Mouse (Mus musculus): ENCODE results near the gene Afmid.
"Not testable (repeated sequence)": the region's sequence is repeated elsewhere in the genome, so short reads cannot be mapped to it uniquely, and the experiment has no call there.

Gene Afmid

GRCm38 (mm10) chr11:117794035-117794551 lies 31.6 kb upstream of the Afmid start:
- no peak for DNase-seq (ENCODE audit: low spot score in 2 of 2)

- DNase-seq (ENCODE audit: low spot score in 2 of 2) = no peak
Observed at GRCm38 (mm10) chr11:117796954-117797353, 28.8 kb upstream of the Afmid start.

DNA sequence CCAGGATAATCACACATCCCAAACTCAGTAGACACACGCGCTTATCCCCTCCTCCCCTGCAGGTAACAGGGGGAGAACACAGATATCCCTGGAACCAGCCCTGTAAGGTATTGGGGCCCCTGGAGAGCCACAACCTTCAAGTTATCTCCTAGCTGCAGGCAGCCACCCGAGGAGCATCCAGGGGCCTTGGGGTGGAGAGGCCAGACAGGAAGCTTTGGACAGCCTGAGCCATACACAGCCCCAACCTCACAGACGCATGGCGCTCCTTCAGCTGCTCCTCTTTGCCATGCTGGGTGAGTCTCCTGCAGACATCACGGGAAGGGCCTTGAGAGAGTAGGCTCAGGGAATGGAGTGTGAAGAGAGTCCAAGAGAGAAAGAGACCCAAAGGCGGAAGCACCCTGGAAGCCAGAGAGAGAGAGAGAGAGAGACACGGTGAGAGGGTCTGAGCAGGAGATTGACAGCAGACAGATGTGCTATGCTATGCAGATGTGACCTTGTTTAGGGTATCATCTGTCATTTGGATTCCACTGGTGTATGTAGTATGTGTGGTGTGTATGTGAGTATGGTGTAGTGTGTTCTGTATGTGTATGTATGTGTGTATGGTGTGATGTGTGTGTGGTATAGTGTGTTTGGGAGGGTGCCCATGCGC lies 28.1 kb upstream of the Afmid start, which contains the start of gene 6030468B19Rik:
6030468B19Rik (plus strand) TSS at position 150 of the 649 bp plus-strand sequence.
- DNase-seq (ENCODE audit: low spot score in 2 of 2) = no peak

DNA sequence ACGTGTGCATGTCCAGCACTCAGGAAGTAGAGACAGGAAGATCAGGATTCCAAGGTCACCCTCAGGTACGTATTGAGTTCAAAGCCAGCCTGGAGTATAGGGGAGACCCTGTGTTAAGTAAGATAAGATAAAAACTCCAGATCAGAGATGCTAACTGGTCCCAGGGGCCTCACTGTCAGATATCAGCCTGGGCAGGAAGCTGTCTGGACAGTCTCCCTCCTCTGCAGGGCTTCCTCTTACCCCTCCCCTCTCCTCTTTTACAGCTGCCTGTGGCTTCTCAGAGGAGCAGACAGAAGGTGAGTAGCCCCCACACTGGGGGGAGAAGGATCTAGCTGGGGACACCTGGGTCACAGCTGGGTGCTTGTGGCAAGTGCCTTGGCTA lies 27.6 kb upstream of the Afmid start:
- DNase-seq (ENCODE audit: low spot score in 2 of 2) = no peak

DNA sequence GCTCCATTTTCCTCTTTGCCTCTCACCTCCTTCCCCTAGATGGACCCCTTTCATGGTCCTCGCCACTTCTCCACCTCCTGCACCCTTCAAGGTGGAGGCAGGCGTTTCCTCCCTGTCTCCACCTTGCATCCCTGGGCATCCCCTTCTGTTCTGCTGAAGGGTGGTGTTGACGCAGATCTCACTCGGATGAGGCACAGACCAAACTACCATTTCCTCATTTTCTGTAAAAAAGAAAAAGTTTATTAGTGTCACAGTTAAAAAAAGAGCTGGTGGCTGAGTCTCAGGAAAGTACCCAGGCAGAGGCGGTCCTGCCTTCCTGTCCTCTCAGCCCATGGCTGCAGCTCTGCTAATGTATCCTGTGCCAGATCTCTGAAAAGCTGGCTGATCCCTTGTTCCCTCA lies 26.6 kb upstream of the Afmid start:
- no peak for DNase-seq (ENCODE audit: low spot score in 2 of 2)

DNA sequence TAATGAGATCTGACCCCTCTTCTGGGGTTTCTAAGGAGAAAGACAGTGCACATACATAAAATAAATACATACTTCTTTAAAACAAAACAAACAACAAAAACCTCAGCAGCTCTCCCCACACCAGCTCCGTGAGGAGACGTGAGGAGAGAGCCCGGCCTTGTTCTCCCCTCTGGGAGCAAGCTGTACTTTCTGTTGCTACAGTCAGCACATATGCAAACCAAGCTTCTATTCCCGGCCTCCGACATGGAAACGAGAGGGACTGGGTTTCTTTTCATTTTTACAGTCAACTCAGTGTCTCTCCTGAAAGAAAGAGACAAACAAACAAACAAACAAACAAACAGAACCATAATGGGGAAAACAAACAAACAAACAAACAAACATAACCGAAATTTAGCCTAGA lies 25.7 kb upstream of the Afmid start:
- DNase-seq (ENCODE audit: low spot score in 2 of 2) = no peak

- no peak for DNase-seq (ENCODE audit: low spot score in 2 of 2)
Observed at GRCm38 (mm10) chr11:117801650-117802049, 24.1 kb upstream of the Afmid start.

DNA sequence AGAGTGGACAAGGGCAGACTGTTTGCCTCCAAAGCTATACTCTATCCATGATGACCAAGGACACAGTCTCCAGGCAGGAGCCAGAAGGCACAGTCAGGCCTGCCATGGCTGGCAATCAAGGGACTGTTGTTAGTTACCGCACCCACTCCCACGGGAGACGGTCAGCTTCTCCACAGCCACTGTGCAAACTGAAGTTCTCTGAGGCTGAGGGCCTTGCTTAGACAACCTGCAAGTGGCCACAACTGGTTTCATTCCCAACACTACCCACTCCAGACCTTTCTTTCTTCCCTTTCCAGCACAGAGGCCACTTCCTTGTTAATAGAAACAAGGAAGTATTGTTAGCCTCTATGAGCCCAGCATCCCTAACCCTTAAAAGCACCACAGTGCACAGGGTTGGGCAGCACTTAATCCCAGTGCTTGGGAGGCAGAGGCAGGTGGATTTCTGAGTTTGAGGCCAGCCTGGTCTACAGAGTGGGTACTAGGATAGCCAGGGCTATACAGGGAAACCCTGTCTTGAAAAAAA lies 22.5 kb upstream of the Afmid start:
- DNase-seq (ENCODE audit: low spot score in 2 of 2) = no peak

- DNase-seq (ENCODE audit: low spot score in 2 of 2) = no peak
Observed at GRCm38 (mm10) chr11:117806781-117807180, 18.9 kb upstream of the Afmid start.

- no peak for DNase-seq (ENCODE audit: low spot score in 2 of 2)
Observed at GRCm38 (mm10) chr11:117809407-117810311, 16.1 kb upstream of the Afmid start, which contains the start of the genes Gm20708 and Syngr2. Gene Gm20708, plus strand, starts transcription at chr11:117809668. Gene Syngr2, plus strand, starts transcription at chr11:117809668.

DNA sequence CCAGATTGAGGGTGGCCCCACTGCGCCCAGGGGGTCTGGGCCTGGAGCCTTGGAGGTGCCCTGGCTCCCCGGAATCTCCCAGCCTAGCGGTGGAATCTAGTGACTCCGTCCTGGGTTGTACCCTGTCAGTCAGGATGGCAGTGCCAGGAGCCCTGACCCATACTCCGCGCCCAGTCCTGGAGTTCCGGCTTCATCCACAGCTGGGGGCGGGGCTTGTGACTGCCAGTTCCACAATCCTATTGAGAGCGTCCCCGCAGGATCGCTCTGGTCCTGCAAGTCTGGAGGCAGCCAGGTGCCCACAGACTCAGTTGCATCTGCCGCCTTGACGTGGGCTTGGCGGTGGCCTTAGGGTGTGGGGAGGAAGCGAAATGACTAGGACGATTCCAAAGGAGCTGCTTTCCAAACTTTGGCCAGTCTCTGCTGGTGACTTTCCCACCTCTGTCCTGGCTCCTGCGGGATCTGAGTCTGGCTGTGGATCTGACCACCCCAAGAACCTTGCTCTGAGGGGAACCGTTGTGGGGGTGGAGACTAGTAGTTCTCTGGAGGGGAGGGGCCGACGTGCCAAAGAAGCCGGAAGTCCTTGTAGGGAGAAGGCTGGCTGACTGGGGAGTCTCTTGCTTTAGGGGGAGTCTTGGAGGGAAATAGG lies 15.2 kb upstream of the Afmid start:
- peak in 1 of 2 experiments; percentile 70 for DNase-seq (ENCODE audit: low spot score in 2 of 2)

DNA sequence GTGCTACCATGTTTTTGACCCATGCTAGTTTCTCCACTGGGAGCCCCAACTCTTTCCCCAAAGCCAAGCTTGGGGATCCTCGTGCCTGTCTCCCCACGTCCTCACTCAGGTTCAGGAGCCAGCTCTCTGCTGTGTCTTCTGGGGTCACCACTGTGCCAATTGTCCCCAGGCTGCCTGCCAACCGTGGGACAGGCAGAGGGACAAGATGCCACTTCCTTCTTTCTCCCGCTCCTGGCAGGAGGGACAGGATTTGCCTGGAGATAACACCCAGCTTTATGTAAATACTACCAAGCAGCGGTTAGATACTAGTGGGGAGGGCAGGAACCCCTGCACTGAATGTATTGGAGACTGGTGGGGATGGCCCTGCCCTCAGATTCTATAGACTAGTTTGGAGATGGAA lies 11.9 kb upstream of the Afmid start:
- no peak for DNase-seq (ENCODE audit: low spot score in 2 of 2)

- no peak for DNase-seq (ENCODE audit: low spot score in 2 of 2)
Observed at GRCm38 (mm10) chr11:117814704-117815366, 10.9 kb upstream of the Afmid start.

GRCm38 (mm10) chr11:117815850-117816249 lies 9.9 kb upstream of the Afmid start:
- DNase-seq (ENCODE audit: low spot score in 2 of 2) = not testable (repeated sequence)

DNA sequence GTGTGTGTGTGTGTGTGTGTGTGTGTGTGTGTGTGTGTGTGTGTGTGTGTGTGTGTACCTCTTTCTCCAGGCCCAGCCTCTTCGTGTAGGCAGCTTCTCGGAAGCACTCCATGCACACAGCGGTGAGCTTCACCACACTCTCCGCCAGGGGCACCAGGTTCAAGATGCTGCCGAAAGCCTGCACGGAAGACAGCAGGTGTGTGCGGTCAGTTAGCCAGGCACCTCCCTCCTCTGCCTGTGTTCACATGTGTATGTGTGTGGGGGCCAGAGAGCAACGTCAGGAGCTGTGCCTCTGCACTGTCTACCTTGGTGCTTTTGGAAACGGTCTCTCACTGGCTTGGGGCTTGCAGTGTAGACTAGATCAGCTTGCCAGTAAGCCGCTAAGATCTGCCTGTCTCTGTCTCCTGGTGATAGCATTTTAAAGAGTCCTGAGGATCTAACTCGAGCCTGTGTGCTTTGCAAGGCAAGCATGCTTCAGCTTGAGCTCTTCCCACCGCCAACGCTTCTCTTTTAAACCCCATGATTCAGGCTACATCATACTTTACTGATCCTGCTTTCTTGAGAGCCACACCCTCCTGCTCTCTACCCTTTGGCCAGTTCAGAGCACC lies 9.2 kb upstream of the Afmid start:
- DNase-seq (ENCODE audit: low spot score in 2 of 2) = no peak

DNA sequence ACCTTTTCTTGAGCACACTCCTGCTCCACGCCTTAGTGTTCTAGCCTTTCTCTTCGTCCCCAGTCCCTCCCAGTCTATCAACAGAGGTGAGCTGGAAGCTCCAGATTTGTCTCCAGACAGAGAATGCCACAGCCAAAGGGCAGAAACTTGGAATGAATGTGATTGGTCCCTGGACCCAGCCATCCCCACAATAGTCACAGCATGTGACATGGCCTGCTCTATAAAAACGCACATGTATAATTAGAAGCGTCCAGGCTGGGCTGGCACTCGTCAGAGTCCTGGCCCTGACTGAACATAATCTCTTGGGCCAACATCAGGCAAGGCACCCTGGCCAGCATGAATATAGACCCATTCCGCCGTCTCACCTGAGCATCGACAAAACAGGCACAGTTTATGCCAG lies 6.6 kb upstream of the Afmid start:
- DNase-seq (ENCODE audit: low spot score in 2 of 2) = no peak

GRCm38 (mm10) chr11:117820173-117820572 lies 5.6 kb upstream of the Afmid start:
- DNase-seq (ENCODE audit: low spot score in 2 of 2) = no peak

DNA sequence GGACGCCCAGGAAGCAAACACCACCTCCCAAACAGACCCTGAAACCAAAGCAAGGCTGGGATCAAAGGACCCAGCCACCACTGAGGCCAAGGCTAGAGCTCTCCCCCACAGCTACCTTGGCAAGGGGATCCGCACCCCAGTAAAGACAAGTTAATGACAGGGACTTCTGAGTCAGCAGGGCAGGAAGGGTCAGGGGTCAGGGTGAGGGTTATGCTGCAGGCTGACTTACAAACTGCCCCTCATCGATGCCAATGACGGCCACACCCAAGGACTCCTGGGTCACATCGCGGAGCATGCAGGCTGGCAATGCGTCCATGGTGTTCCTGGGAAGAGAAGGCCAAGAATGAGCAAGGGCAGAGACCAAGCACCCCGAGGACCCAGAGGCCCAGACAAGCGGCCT lies 3.9 kb upstream of the Afmid start:
- DNase-seq (ENCODE audit: low spot score in 2 of 2) = no peak

DNA sequence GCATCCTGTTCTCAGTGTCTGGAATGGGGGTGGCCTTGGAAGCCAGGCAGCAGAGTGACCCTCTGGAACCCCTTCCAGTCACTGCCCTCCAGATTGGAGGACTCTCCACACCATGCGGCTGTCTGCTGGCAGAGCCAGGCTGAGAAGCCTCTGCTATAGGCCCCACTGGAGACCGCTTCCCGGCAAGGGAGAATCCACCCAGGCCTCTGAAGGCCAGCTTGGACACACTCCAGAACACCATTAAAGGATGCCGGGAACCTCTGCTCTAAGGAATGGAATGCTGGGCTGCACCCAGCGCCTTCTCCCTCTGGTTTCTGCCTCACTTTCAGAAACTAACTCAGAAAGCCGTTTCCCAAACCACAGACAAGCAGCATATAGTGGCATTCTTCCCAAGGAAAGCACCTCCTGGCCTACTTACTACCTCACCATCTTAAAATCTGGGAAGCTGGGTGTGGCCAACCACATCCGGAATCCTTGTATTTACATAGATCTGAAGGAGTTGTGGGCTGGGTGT lies 2.9 kb upstream of the Afmid start:
- DNase-seq (ENCODE audit: low spot score in 2 of 2) = no peak

- DNase-seq (ENCODE audit: low spot score in 2 of 2) = no peak
Observed at GRCm38 (mm10) chr11:117823411-117823810, 2.3 kb upstream of the Afmid start.

All from left cerebral cortex, adult 9 months (tissue).